Mouse (Mus musculus) yolk sac, embryonic 10.5 days (tissue): ENCODE measurements at regions not wholly inside any gene's neighbourhood (a gene's known extent, or its start where the extent isn't known, plus 50 kb on each side); places are given as distances from the start of the nearest gene placed in this dataset.
"Not testable (repeated sequence)": the region's sequence is repeated elsewhere in the genome, so short reads cannot be mapped to it uniquely, and the experiment has no call there.

ENCODE experiments used
- DNase-seq: peaks from one replicate; pipeline ENCODE4 v3.0.0-alpha.2; 2017; ENCODE audit warnings: low spot score

DNA sequence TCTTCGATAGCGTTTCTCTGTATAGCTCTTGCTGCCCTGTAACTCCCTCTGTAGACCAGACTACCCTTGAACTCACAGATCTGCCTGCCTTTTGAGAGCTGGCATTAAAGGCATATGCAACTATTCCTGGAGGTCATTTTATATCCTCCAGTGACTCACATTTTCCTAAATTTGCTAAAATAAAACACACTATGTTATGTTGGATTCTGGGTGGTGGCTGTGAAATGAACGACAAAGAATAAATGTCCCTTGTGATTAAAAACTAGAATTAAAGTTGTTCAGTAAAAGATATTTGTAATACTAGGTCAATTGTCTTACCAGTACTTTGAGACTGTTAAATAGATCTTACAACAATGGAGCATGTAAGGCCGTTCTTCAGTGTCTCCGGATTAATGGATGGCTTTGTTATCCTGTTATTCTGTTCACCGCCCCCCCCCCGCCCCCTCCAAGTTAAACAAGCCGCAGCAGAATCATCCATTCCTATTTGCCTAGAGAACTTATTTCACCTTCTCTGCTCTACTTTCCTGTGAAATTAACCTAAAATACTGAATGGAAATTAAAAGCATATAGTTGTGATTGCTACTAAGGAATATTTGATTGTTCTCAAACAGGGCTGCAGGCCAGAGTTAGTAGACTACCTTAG is 240.4 kb downstream of the Mef2c start:
- DNase-seq = no peak

DNA sequence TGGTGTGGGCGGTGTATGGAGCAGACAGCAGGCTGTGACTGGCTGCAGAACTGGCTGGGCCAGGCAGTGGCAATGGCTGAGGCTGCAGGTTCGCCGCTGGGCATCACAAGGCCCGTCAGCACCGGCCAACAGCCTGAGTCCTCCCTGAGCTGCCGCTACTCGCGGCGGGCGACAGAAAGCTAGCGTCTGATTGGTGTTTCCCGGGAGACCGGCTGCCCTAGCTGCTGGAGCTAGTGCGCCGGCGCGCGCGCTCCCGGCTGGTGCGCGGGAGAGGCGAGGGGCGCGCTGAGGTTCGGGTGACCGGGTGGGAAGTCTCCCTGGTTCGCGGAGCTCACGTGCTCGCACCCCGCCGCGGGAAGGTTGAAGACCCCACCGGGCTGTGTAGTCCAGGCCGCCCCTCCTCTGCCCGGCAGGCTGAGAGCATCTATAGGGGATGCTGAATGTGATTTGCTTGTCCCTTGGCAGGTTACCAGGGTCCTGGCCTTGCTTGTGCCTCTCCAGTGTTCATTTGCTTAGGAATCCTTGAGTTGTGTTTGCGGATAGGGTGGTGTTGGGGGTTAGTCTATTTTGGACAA is 241.2 kb downstream of the Mef2c start:
- DNase-seq = no peak

DNA sequence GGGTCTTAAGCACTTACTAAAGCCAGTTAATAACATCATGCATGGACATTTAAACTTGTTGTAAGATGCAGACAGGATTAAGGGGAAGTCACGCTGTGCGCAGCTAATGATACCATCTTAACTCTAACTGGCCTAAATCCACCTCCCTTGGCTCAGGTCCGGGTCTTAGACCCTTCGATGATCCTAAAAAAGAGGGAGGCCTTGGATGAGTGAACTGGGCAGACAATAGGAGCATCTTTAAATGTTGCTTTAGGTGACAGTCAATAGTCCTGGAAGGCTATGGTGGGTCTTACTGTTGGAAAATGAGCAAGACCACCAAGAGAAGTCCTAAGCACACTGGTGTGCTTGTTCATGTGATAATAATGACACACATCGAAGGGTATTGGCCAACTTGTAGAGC is 242.1 kb downstream of the Mef2c start:
- no peak for DNase-seq

DNA sequence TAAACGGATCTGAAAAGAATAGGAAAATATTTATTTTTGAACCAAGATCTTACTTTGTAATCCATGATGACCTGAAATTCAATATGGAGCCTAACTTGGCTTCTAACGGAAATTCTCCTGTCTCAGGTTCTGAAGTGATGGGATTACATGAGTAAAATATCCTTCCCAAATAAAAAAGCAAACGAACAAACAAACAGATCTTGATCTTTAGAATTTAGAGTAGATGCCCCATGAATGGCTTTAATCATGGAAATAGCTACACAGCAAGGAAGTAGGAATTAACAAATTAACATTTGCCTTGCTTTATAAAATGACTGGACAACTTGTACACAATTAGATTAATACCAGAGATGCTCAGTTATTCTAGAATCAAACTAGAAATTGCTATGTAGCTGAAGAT is 243.8 kb downstream of the Mef2c start:
- no peak for DNase-seq

DNA sequence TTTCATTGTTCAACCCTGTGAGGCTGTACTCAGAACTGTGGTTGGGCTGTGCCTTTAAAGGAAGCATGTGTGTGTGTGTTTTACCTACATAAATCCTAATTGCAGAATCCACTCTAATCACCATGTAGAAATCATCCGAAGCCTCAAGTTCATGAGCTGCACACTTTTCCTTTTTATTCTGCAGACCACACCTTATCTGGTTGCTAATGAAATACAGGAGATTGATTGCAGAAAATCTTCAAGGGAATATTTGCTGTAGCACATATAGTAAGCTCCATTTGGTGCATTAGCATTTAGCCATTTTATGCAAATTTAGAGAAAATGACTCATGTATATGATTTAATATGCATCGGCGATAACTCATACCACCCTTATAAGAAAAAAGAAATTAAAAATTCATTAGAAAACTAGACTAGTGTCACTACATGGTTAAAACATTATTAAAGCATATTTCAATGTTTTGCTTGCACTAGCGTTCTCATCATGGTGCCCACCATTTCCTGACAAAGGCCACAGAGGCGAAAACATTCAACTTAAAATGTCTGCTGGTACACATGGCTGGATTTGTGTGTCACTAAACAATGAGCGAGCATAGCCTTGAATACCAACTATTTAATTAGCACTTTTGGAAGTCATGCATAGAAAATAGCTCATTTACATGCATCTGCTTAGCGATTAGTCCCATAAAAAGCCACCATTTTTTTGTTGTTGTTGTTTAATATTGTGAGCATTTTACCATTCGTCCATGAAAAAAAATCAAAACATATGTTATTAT is 245.7 kb downstream of the Mef2c start:
- DNase-seq = no peak

DNA sequence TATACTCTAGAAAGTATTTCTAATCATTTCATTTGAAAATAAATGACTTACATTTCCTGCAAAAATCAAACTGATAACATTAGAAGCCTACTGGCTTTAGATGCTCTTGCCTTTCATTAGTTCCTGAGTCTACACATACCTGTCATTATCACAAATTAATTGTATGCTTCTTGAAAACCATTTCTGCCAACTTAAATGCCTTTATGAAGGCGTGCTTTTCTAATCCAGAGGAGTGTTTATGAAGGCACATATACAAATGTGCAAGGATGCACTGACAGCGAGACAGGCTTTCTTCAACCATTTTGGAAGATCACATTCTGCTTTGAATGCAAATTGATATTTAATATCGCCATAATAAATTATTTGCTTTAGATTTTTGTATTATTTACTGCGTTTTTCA is 246.6 kb downstream of the Mef2c start:
- DNase-seq = no peak

DNA sequence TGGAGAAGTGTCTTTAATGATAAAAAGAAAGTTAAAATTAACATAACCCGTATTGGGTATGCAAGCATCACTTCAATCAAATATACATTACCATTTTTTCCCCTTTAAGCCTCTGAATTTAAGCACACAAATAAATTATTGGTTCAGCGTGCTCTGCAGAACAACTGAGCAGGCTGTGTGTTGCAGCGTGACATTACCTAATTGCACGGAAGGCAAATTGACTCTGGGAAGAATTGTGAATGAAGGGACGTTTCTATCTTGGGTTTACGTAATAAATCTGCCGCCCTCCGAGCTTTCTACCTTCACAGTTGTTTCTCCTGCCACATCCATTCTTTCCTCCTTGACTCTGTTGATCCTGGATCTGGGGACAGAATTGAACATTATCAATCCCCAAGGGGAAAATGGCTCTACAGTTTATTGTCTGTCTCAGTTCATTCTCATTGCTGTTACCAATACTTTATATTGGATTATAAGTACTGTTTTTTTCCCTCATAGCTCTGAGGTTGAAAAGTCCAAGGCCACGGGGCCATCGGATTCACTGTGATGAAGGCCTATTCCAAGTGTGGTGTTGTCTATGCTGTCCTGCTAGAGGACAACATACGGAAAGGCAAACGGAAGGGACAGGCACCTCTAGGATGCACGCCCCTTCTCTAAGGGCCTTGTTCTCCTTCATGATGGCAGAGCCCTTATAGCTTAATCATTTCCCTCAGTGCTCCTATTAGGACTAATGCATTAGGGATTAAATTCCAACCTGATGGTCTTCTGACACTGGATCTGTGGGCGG is 256.7 kb downstream of the Mef2c start:
- no peak for DNase-seq

DNA sequence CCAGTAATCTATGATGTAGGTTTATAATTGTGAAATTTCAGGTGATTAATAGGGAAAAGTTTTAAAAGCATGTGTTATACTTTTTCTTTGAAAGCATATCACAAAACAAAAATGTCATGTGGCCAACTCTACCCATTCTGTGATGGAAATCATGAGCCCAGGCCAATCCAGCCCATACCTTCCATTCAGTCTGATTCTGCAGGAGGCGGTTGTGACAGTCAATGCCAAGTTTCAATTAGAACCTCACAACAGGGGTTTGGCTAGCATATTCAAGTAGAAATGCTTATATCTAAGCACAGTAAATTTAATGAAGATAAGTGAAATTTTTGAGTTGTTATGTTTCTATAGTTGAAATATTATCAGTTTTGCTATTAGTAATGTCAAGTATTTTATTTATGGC is 258.6 kb downstream of the Mef2c start:
- no peak for DNase-seq

DNA sequence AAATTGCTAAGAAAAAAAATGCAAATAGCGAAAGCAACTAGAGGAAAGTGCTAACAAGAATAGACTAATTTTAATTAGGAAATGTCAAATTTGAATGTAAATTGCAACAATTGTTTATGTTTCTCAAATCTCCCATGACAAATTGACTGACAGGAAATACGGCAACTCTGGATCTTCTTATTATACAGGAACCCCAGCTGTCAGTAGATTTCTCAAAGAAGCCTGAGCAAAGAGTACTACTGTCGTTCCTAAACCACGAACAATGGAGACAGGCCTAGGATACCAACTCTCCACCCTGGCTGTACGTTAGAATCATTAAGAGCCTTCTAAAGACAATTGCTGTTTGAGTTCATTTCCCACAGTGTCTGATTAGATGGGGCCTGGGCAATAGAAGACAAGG is 259.5 kb downstream of the Mef2c start:
- not testable (repeated sequence) for DNase-seq

DNA sequence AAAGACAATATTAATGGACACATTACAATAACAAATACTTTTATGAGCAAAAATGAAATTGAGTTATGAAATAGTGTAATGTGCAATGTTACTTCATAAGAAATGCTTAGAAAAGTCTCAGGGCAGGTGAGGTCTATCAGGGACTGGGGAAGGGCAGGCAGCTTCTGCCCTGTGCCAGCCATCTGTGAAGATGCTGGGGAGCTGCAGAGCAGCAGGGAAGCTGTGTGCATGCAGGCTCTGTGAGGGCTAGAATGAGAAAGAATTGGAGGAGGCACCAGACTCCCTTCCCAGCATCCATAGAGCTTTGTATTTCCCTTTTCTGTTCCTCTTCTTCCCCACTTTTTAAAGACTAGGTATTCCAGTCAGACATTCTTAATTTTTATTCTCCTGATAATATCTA is 281.8 kb downstream of the Mef2c start:
- DNase-seq = no peak

DNA sequence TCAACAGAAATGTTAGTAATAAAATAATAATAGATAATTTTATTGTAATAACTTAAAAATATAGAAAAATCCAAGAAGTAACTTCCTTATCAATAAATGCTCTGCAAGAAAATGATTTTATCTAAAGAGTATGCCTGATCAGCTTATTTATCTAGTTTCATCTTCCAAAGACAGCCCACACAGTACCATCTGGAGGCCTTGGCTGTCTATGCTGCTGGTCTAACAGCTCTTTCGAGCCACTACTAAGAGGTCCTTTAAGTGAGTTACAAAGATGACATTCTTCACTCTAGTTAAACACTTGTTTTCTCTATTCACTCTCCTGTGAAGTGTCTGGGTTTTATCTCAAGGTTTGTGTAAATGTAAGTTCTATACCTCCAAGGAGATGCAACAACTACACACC is 305.7 kb downstream of the Mef2c start:
- DNase-seq = no peak

DNA sequence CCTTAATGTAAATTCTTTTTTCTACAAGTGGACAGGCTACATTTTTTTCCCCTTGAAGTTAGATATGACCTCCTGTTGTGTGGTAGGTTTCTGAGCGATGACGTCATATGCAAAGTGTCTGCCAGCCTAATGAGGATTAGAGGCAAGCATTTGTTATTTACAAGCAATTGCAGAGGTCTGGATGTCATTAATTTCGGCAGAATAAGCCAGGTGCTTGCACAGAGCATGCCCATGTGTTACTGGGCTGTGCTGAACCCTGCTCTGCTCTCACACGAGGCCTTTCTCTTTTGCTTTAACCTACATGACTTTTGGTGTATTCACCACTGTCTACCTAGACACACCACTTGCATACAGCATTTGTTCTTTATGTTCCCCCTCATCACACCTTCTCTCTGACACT is 316.5 kb downstream of the Mef2c start:
- no peak for DNase-seq

DNA sequence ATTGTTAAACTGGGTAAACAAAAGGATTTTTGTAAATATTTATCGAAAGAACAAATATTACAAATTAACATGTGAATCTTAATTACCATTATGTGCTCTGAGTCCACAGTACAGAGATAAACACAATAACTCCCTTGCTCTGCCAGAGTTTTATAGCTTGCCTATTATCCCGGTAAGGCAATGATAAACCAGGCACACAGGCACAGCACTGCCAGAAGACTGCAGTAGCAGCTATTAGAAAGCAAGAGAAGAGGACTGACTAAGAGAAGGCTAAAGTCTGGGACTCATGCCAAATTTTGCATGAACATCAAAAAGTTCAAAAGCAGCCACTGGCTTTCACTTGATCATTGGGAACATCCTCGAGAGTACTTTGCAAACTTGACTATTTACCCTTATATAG is 316.9 kb downstream of the Mef2c start:
- no peak for DNase-seq

DNA sequence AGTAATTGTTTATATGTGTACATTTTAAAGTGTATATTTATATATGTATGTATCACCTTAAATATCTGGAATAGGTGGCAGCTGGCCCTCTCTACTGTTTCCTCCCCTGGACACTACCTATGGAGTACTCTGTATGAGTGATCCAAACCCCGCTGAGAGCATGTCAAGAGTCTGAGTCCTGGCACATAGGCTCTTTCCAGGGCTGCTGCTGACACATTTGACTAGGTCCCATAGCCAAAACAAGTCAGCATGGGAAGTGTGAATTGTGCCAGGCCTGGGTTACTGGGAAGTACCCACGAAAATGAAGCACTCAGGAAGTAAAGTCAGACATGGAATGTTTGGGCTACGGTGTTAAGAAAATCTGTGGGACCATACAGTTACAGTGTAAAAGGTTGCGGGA is 321.1 kb downstream of the Mef2c start:
- DNase-seq = no peak

DNA sequence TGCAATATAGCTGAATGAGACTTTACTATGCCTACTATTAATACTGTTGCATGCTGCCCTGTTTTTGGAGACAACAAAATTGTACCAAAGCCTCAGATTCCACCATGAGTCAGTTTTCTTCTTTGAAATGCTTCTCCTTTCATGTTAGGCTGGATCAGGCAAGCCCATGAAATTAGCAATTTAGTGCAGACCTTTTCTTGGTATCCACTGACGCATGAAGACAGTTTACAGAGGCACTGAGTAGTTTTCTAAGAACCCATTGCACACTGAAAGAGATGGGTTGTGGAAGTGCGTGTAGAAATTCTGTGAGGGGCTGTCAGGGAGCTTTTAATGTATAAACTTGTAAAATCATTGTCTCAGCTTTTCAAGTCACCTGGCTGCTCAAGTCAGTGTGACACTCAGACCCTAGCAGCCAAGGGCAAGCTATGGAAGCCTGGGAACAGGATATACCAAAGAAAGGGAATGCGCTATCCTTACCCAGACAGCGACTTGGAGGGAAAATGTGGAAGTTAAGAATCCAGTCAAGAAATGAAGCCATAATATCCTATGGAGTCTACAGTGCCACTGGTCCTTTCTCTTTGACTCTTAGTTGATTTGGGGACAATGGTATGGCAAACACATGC is 323.1 kb downstream of the Mef2c start:
- DNase-seq = no peak

DNA sequence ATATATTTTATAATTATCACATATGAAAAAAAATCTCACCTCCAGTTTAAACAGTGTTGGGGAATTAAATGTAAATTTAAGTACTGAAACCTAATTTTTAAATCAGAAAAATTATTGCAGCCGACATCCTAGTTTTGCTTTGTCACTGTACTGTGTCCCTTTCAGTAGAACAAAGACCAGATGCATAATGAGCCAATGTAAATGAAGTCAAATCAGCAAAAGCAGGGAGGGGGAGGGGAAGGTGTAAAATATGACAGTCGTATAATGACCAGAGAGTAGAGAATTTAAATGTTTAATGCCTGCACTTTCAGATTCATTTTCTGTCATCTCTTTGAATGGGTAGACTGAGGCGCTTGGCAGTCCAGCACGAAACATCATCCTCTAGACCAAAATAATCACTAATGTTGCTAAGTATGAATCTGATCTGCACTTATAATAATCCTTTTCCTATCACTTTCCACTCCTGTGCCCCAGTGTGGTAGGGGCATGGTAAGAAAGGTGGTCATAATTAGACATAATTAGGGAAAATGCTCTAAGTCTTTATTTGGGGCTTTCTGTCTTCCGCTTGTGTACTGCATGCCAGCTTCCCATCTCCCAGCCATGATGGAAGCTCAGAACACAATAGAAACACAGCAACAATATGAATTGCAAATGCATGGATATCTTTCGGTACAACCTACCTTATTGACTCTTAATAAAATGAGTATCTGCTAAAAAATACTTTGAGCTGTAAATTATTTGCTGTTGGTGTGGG is 356.0 kb upstream of the Tmem161b start:
- DNase-seq = no peak

DNA sequence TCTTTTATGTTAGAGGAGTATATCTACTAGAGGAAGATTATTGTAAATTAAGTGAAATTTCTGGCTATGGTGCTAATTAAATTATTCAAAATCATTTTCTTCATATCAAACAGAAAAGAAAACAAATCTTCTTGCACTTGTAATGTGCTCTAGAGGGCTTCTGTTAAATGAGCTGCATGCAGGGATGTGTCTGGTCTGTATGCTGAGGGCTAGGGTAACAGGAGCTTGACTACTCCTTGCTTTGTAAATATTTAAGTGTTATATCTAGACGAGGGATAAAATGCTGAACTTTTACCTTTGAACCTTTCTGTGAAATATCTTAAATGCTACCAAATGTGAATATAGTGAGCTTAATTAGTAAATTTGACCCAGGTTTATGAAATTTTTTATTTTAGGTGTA is 354.9 kb upstream of the Tmem161b start:
- DNase-seq = no peak

DNA sequence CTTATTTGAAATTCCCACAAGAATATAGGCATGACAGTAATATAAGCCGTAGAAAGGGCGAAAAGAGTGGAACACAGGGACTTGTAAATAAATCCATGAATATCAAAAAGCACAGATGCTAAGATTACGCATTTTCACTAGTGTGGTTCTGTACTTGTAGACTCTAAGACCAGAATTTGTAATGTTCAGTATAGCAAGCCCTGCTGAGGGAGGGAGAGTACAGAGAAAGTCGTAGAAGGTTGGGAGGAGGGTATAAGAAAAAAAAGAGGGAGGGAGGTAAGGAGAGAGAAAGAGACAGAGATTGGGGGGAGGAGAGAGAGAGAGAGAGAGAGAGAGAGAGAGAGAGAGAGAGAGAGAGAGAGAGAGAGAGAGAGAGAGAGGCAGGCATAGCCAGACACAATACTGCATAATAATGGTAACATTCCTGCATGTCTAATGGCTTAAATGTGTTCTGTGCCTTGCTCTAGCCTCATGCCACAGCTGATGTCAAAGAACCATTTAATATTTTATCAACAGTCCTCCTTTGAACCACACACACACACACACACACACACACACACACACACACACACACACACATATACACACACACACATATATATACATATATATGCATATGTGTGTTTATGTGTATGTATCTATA is 354.1 kb upstream of the Tmem161b start:
- no peak for DNase-seq

DNA sequence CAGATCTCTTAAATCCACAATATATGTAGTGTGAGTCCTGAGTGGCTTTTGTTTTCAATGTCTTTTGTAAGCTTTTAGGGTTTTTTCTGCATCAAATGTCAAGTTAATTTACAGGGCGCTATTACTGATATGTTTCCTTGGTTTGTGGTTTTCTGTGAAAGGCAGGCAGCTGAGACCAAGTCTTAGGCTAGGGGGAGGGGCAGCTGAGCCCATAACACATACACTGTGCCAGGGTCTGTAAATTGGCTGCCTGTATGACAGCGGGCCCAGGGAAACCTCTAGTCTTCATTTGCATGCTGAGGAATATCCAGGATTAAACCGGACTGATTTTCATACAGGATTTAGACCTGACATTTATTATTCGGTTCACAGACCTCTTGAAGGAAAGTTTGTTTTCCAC is 353.2 kb upstream of the Tmem161b start:
- DNase-seq = no peak

DNA sequence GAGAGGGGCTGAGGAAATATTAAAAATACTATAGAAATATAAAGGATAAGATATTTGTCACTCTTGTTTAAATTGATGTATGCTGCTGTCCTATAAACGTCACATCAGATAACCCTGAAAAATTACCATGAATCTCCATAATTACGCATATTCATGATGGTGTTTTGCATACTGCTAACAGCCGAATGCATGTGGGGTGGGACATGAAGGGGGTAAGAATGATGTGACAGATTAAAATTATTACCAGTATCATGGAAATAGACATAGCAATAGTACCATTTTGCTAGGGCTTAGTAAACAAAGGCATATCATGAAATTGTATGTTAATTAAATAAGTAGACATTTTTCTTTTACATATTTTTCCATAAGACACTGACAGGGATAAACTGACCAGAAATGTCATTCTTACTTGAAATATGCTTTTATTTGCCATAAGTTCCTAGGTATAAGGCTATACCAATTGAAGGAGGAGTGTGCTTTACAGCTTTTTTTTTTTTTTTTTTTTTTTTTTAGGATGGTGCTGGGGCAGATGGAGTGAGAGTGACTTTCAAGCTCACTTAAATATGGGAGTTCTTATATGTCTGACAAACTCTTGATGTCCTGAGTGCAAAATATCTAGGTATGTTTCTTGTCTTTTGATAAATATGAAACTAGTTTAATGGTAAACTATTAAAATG is 349.8 kb upstream of the Tmem161b start:
- DNase-seq = no peak

DNA sequence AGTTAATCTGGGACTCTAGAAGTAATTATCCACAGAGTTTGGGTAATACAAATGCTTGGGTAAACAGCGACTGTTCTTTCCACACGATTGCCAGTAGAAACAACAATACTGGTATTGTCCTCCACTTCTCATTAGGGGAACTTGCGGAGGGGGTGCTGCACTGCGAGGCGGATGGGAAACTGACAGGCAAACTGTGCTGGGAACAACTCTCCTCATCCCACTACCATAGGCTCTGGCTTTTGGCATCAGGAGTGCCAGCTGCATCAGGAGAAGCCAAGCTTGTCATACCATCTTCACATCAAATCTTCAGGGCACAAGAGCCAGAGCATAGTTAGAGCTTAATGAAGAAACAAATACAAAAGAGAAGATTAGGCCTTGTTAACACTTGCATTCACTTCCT is 349.2 kb upstream of the Tmem161b start:
- no peak for DNase-seq
